Mouse (Mus musculus) c-Kit-positive CD71-positive TER-119-negative erythroid progenitor cells, embryonic 14.5 days (primary cell): ENCODE data around the gene Smurf2.
A peak's percentile ranks its signal among the peaks of the same experiment; 100 is the strongest.

Experiments
- DNase-seq: peaks from one replicate; pipeline ENCODE4 v3.0.0-alpha.2; 2013; ENCODE audit warnings: low read depth

The Smurf2 gene

DNA sequence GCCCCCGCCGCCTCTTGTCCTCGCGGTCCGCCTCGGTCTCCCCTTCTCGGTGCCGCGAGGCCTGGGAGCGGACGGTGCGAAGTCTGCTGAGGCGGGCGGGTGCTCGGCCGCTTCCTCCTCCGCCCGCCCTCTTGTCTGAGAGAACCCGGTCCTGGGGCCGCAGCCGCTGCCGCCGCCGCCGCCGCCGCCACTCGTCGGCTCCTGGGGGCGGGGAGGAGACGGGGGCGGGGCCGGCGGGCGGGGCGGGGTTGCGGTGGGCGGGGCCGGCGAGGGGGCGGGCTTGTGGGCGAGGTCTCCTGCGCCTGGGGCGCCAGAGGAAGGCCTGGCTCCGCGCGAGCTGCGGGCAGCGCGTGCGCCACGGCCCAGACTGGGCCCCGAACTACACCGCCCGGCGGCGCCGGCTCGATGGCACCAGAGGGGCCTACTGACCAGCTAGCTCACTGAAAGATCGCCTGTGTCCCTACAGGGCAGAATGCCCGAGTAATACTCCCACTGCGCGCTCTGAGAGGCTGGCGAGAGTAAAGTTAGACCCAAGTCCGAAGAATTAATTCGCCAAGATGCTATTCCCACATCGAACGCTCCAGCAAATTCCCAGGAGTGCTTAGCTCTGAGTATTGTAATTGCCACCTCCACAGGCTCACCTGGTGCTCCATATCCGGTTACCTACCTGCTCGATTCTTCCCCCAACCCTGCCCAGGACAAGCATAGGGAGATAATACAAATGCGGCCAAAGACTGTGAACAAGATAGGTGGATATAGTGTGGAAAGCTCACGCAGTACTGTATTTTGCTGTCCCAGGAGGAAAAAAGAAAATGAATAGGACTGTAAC, at the start of gene Smurf2:
Gene Smurf2 (minus strand): TSS at position 165 of the 829 bp plus-strand sequence.
- peak; percentile 50 for DNase-seq

DNA sequence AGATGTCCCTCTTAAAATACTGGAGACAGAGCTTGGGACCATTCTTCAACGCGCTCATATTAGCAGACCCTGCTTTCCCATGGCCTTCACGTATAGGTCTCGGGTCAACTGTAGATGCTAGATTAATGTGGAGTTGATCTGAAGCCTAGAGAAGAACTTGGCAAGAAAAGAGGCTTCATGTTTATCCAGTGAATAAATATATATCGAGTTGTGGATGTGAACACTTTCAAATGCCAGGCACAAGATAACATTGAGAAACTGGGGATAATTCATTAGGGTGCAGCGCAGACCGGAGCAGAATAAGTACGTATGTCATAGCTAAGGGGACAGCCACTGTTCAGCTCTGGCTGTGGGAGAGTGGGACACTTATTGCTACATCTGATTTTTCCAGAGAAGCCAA, 49.3 kb upstream of the Smurf2 start:
- DNase-seq, result no peak

DNA sequence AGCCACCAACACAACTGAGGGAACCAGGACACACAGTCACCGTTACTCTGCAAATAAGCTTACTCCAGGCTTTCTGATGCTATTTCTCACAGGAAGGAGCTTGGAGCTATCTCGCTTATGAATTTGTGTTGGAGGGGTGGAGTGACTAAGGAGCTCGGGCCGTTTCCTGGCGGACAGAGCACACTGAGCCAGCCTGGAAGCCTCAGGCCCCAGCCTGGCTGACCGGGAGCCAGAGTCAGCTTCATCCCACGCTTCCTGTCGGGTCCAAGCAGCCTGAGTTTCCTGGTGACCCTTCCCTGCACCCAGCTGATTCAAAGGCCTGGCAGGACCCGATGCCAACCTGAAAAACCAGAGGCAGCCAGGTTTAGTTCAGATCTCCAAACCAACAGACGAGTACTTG, 47.1 kb upstream of the Smurf2 start:
- no peak for DNase-seq

DNA sequence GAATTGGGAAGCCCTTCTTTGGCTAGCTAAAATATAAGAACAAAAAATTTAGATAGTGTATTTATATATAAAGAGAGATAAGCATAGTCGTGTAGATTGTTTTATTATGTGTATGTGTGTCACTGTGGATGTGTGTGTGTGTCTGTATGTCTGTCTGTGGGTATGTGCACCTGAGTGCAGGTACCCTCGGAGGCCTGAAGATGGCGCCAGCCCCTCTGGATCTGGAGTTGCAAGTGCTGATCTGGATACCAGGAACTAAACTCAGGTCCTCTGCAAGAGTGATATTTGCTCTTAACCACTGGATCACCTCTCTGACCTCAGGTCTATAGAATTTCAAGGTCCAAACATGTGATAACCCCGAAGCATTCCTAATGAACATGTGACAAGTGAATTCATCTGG, 45.4 kb upstream of the Smurf2 start:
- DNase-seq, result no peak

DNA sequence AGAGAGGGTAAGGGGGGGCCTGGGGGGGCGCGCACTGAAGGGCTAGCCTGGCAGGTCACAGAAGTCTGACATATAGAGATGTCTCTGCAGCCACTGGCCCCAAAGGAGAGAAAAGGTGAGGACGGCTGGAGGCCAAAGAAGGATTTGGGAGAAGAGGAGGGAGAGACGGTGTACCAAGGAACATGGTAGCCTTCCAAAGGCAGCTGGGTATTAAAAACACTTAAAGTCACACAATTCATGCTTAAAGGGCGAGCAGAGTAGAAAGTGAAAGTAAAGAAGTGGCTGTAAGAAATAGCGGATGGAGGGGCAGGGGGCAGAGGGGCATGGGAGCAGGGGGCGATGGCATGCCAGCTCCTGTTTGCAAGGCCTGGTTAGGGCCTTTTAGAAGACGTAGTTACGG, 41.8 kb upstream of the Smurf2 start:
- DNase-seq, result no peak

DNA sequence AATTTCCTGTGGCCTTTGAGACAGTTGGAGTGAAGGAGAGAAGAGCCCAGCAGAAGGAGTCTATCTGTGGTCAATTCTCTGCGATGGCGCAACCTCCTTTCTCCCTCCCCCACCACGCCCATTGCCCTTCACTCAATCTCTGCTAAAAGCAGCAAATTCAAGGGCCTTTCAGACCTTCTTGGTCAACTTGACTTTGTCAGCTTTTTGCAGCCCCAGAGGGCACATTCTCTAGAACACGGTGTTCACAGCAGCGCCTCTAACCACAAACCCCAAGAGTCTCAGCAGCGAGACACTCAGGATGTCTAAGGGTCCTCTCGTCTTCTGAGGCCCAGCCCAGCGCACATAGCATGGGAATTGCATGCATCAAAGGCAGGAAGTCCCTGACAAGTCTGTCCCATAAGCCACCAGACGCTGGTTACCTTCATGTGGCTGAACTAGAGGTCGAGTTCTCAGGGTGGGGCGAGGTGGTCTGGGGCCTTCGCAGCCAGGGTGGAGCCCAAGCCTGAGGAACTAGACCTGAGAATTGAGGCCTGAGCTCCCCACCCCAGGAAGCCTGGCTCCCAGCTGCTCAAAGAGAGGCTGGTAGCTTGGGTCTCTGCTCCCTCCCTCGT, 41.1 kb upstream of the Smurf2 start:
- DNase-seq, result no peak

DNA sequence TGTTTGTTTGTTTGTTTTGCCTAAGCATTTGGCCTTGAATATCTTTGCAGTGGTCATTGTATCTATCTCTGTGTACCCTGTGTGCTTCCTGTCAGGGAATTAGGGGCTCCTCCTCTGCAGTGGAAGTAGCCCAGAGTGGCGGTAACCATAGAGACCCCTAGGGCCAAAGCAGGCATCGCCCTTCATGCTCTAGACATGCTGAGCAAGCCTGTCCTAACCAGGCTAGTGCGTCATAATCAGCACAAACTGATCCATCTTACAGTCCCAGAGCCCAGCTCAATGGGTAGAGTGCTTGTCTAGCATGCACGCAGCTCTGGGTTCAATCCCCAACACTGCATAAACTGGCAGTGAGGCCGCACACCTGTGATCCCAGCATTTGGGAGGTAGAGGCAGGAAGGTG, 38.6 kb upstream of the Smurf2 start:
- no peak for DNase-seq

DNA sequence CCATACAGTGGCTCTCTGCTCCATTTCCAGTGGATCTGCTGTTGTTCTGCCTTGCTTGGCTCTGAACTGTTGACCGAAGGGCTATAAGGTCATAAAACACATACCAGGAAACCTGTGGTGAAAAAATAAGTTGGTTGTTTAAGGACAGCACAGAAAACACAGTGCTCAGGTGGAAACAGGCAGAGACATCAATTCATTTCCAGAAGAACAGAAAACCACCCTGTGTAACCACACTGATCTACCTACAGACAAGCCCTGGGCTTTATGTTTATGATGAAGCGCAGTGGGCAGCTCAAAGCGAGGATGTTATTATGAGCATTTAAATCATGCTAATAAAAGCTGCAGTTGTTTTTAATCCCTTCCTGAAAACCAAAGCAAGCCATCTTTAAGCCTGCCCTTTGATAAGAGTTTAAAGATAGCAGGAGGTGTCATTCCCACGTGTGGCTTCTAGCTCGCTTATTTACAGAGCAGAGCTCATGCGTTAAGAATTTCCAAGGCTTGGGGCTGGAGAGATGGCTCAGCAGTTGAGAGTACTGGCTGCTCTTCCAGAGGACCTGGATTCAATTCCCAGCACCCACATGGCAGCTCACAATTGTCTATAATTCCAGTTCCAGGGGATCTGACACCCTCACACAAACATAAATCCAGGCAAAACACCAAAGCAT, 38.0 kb upstream of the Smurf2 start:
- DNase-seq, result no peak

DNA sequence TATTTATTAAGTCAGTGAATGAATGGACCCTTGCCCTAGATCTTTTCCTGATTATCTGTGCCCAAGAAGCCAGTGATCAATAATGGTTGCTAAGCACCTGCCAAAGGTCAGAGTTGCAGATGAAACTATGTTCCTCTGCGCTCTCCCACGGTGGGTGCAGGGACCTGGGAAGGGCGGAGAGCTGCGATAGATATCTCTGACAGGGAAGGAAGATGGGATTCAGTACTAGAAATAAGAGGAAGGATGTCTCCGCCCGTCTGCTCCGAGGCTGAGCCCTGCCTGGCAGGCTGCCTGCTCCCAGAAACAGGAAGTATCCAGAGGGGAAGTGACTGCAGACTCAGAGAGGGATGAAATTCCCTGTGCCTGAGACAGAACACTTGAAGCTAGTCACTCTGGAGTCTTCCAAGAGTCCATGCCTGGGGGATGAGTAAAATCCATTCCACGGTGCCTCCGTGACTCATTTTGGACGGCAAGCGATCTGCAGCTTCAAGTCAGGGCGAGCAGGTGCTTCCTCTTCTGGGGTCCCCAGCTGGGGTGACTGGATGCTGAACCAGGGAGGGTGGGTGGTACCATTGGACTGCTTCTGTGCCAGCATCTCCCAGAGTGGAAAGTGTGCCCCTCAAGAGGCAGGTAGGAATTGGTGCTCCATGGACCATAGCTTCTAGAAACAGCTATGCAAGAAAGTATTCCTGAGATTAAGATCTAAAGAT, 36.9 kb upstream of the Smurf2 start:
- DNase-seq, result no peak

DNA sequence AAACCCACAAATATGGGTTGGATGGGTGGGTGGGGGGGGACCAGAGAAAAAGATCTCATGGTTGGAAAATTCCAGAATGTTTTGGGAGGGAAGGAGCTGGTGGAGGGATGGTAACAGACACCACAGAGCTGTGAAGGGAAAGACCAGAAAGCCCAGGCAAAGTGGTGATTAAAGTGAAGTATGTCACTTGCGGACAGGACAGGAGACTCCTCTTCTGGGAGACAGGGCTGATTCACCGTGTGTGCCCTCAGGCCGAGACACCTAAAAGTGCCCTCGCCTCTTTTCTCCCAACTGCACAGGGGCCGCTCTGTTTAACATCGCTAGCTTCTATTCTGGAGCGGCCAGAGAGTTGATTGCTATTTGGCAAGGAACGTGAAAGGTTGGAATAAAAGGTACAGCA, 34.1 kb upstream of the Smurf2 start:
- DNase-seq, result no peak

DNA sequence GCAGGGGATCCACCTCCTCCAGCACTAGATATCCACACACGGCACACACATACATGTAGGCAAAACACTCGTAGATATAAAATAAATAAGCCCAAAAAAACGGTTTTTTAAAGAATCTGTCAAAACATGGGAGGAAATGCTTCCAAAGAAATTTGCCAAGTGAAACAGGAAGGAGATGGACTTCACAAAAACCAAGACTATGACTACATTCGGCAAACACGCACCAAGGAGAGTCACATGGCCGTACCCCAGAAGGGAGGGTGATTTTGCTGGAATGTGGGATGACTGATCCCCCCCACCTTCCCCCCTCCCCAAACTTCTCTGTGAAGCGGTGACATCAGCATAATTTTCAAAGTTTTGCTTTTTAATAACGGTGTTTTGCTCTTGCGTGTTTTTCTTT, 33.6 kb upstream of the Smurf2 start:
- DNase-seq, result no peak

DNA sequence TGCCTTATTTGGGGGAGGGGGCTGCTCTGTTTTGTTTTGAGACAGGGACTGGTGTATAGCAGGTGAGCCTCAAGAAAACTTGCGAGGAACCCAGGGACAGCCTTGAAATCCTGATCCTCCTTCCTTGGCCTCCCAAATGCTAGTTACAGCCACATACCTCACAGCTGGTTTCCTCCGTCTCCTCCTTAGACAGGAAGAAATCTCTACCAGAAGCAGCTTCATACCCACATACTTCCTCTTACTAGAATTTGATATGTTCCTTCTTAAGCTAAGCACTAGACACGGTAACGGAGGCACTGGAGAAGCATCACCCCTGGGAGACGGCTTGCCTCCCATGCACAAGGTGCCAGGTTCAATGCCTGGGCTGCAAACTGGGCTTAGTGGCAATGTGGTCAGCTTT, 16.8 kb upstream of the Smurf2 start:
- DNase-seq, result no peak

DNA sequence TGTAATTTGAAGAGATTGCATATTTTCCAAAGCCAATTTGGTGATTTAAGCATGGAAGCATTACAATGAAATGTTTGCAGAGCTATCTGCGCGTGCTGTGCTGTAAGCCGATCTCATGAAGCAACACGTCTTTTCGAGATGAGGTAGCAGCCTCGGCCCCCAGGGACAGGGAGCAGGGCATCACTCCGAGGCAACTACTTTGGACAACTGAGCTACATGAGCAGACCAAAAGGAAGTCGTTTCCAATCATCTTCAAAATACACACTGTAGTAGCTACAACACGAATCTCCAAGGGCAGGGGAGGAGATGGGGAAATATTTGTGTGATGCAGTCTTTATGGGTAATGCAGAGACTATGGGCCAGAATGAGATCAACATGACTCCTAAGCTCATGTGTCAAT, 9.9 kb upstream of the Smurf2 start:
- no peak for DNase-seq

DNA sequence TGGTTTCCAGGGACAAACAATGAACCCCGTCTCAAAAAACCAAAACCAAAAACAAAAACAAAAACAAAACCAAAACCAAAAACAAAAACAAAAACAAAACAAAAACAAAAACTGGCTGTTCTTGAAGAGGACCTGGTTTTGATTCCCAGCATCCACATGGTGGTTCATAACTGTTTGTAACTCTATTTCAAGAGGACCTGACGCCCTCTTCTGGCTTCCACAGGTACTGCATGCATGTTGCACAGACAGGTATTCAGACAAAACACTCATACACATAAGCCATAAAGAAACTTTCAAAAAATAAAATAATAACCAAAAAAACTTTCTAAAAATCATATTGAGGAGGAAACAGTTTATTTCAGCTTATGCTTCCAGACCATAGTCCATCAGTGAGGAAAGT, 8.4 kb upstream of the Smurf2 start:
- no peak for DNase-seq

DNA sequence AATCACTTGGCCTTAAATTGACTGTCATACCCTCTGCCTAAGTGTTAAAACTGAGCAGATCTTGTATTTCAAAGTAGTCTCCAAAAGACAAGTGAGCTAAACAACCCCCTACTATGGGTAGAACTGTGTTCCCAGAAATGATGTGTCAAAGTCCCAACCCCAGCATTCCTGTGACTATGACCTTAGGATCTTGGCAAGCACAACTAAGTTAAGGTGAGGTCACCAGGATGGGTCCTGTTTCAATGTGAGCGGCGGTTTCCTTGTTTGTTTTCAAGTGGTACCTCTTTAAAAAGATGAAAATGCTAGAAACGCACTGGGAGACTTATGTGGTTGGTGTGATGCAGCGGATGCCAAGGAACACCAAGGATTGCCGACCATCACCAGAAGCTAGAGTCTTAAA, 7.4 kb upstream of the Smurf2 start:
- no peak for DNase-seq

DNA sequence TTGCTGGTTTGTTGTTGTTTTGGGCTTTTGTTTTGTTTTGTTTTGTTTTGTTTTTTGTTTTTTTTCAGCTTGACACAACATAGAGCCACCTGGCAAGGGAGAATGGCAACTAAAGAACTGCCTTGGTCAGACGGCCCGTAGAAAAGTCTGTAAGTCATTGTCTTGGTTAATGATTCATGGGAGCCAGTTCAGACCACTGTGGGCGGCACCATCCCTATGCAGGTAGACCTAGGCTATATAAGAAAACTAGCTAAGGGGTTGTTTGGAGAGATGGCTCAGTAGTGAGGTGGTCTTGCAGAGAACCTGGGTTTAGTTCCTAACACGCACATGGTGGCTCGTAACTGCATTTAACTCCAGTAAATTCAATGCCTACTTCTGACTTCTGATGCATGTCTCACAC, 6.7 kb upstream of the Smurf2 start:
- DNase-seq, result no peak

DNA sequence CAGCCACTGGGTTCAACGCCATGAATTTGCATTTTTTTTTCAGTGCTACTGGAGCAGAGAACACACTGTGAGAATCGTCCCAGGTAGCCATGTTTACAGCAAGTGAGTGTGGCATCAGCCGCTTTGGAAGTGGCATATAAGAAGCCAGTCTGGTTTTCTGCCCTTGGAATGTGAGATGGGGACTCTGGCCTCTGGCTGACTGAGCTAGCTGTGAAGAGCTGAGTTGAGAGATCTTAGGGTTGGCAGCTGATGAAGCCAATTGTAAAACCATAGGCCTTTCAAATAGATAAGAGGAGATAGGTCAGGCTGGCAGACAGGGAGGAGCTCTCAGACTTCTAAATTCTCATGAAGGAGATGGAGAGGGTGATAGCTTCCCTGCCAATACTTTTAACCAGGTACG, 6.2 kb upstream of the Smurf2 start:
- no peak for DNase-seq

DNA sequence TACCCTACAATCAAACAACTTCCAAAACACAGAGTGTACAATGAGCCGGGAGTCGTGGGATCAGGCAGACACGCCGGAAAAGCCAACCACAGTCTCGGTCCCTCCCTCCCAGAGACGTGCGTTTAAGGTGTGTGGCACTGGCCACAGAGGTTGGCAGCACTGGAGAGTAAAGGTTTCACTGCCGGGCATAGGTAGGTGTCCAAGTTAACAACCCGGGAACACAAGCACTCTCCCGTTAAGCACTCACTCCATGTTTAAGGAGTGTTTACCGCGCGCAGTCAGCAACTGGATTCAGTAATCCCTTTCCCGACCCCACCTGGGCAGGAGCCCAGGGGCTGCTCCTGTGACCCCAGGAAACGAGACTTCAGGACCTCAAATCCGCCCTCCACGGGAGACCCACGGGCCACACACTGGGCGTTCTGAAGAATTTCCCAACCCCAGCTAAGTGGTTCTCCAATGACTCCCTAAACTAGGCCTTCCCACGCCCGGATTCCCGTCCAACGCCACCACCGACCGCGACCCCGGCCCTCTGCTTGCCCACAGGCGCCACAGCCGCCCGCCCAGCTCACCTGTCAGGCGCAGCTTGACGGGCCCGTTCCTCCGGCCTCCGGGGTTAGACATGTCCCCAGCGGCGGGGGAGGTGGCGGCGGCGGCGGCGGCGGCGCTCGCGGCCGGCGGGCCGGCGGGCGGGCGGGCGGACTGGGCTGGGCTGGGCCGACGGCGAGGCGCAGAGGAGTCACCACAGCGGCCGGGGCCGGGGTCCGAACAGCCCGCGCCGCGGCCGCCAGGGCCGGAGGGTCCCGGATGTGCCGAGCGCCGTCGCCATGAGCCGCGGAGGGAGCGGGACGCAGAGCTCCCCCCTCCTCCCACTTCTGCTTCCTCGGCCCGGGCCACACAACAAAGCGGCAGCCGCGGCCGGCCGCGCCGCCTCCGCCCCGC, 634 bp downstream of the Smurf2 start:
- peak; percentile 28 for DNase-seq

DNA sequence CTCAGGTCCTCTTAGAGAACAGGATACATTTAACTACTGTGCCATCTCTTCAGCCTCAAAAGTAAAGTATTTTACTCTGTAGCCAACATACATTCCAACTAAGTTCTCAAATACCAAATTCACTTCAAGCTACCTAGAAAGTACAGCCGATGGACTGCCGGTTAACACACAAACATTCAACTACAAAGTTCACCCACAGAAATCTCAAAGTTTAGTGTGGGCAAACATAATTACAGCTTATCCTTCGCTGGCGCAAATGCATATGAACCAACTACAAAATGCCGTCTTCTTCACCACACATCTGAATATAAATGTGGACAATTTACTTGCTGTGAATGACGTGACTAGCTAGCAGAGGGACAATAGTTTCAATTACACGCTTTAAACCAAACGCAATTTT, 1.6 kb downstream of the Smurf2 start:
- DNase-seq, result no peak

DNA sequence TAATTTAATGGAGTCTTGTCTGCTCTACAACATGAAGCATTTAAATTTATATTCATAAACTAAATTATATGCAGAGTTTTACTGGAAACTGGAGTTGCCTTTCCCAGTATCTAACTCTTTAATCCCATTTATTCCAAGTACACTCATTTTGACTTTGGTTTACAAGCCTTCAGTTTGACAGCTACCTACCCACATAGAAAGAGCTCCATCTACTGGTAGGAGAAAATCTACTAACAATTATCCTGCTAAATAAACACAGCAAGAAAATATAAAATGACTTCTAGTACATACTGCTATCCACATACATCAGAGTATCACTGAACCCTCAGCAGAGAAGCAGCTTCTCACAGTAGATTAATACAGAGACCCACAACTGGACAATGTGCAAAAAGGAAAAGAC, 9.3 kb downstream of the Smurf2 start:
- DNase-seq, result peak; percentile 22

DNA sequence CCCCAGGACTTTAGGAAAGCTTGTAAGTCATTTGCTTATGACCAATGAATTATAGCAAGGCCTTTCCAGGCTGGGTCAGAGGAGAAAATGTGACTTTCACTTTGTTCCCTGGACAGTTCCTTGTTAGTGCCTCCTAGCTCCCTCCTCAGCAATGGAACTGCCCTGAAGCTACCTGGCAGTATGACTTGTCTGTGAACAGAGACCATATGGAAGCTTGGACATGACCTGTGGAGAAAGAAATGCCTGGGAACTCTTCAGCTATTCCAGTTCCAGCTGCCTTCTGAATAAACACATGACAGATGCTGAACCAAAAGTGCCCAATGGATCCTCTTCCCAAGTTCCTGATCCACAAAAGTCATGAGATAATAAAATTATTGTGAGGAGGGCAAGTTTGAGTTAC, 12.5 kb downstream of the Smurf2 start:
- no peak for DNase-seq

DNA sequence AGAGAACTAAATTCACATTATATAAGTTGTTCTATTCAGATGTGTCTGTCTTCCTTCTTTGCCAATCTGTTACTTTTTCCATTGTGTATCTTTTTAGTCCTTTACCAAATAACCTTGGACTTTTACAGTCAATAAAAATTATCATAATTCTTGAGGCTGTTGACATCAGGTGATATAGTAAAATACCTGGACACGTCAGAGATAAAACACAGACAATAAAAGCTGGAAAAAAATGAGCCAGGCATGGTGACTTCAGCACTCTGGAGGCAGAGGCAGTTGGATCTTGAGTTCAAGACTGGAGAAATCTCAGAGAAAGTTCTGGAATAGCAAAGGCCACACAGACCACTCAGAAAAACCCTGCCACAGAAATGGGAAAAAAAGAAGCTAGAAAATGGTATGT, 13.3 kb downstream of the Smurf2 start:
- DNase-seq, result no peak
